Mouse (Mus musculus): Measurements from ENCODE around the gene Dcakd. TPM values are rescaled to one million over a fixed set of nuclear protein-coding genes. Genes with fewer than 3 reads are reported as not detected.

Dcakd gene
- total RNA-seq, 2 experiments from 2014 or later = 34.9 to 45.5 TPM

Small RNA genes within 50 kb of the gene (microRNA-seq; reads per million reads assigned to microRNA genes)
- 0 to 0.32 reads per million in 2 experiments for gene Mir6931

Other genes with a start within 250 kb of the Dcakd start
- 10 to 100 TPM; 23.7 to 27.6 TPM for gene Gjc1, start 208.6 kb downstream of the Dcakd start, total RNA-seq (2021)
- gene Higd1b, start 192.5 kb downstream of the Dcakd start, total RNA-seq (2021) = 1 to 10 TPM; 2.8 to 4.2 TPM
- gene Eftud2, start 147.3 kb downstream of the Dcakd start, total RNA-seq (2021) = 10 to 100 TPM; 49.5 to 52.3 TPM
- gene Ccdc103, start 147.1 kb downstream of the Dcakd start, total RNA-seq (2021) = under 1 TPM in 1 of 2 experiments, not detected in 1; 0.14 TPM
- gene Fam187a, start 143.2 kb downstream of the Dcakd start, total RNA-seq (2021) = not detected
- gene Gfap, start 127.4 kb downstream of the Dcakd start, total RNA-seq (2021) = under 1 TPM; 0.09 to 0.61 TPM
- 1 to 10 TPM; 4.0 to 5.7 TPM for gene Kif18b, start 103.2 kb downstream of the Dcakd start, total RNA-seq (2021)
- under 1 TPM; 0.31 to 0.93 TPM for gene C1ql1, start 81.6 kb downstream of the Dcakd start, total RNA-seq (2021)
- gene Nmt1, start 143 bp downstream of the Dcakd start, total RNA-seq (2021) = 10 to 100 TPM; 41.5 to 49.7 TPM
- gene Plcd3, start 73.3 kb upstream of the Dcakd start, total RNA-seq (2021) = 1 to 10 TPM; 5.8 to 8.6 TPM
- gene Acbd4, start 73.3 kb upstream of the Dcakd start, total RNA-seq (2021) = 10 to 100 TPM; 34.9 to 50.5 TPM
- 10 to 100 TPM; 24.0 to 26.7 TPM for gene Hexim1, start 87.9 kb upstream of the Dcakd start, total RNA-seq (2021)
- gene Hexim2, start 104.1 kb upstream of the Dcakd start, total RNA-seq (2021) = 1 to 10 TPM; 5.8 to 6.7 TPM
- gene Fmnl1, start 142.8 kb upstream of the Dcakd start, total RNA-seq (2021) = 1 to 10 TPM; 6.3 to 8.9 TPM
- not detected for gene 1700023F06Rik, start 180.2 kb upstream of the Dcakd start, total RNA-seq (2021)
- gene Spata32, start 190.1 kb upstream of the Dcakd start, total RNA-seq (2021) = not detected
- gene Map3k14, start 239.1 kb upstream of the Dcakd start, total RNA-seq (2021) = 1 to 10 TPM; 3.3 to 5.0 TPM

All from gastrocnemius, postnatal 10 days (tissue).